Mouse (Mus musculus): Measurements from ENCODE around the gene Galnt2. TPM values are rescaled to one million over a fixed set of nuclear protein-coding genes. Genes with fewer than 3 reads are reported as not detected.

Galnt2 gene
- total and polyA plus RNA-seq, 3 experiments: 18.6 to 27.3 (median 23.6) TPM

DNA sequence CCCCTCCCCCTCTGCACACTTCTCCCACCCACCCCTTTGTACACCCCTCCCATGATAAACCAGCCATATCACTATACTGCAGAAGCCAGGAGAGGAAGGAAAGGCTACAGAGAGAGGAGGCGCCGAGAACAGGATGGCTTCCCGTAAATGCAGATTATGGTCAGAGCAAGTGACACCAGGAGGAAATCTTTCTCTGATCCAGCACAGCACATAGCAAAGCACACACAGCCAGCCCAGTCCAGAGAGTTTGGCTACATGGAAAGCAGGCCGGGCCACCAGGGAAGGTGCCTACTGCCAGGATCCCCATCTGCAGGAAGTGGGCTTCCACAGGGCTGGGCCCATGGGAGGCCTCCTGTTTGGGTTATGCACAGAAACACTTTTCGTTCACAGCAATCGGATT, 63.2 kb downstream of the Galnt2 start:
- DNase-seq (ENCODE audit: extremely low read depth): no peak
- H3K36me3 ChIP-seq (replicated peaks in 1 of 2; ENCODE audit: control insufficient read depth in 1 of 2, insufficient read depth in 1 of 2, low read length in 1 of 2): peaks cover 5 to 54% of the 10 kb centered on the region in 2 experiments
- peaks cover 0 to 18% of the 10 kb centered on the region in 2 experiments; a peak in 2 of 4 replicates for H3K4me1 ChIP-seq (ENCODE audit: control insufficient read depth in 1 of 2, insufficient read depth in 2 of 2)
- no peak overlapping the region for H3K4me2 ChIP-seq (ENCODE audit: insufficient read depth, low read depth, poor library complexity, severe bottlenecking)
- H3K4me3 ChIP-seq (replicated peaks in 1 of 3; ENCODE audit: low read depth in 2 of 3, low read length in 2 of 3, poor library complexity in 1 of 3): no peak overlapping the region
- dilution Hi-C loops (cut with MboI; ENCODE audit: extremely low pct_ligation_motif_present, extremely low pct_unique_long_range_greater_than_20kb, low sequenced_read_pairs): no loop called here
- no peak overlapping the region for H3K27ac ChIP-seq (ENCODE audit: insufficient read depth, low read depth)
- in situ Hi-C loops (cut with MboI; ENCODE audit: low pct_ligation_motif_present, low pct_unique_long_range_greater_than_20kb, low sequenced_read_pairs): no loop called here
- no peaks in the 10 kb centered on the region for H3K9me3 ChIP-seq (replicated peaks; ENCODE audit: low read length)
- no peak for TF ChIP-seq JUND (conservative IDR thresholded peaks at IDR 0.05; ENCODE audit: low read depth, low read length)
- no peak for TF ChIP-seq SMC3 (IDR thresholded peaks at IDR 0.05; ENCODE audit: low read depth, low read length)
- TF ChIP-seq BHLHE40 (IDR thresholded peaks at IDR 0.05; ENCODE audit: low read depth, low read length): no peak
- no peak for TF ChIP-seq NELFE (IDR thresholded peaks at IDR 0.05; ENCODE audit: low read depth, low read length)
- TF ChIP-seq ELF1 (IDR thresholded peaks at IDR 0.05; ENCODE audit: low read depth, low read length): no peak
- TF ChIP-seq ETS1 (conservative IDR thresholded peaks at IDR 0.05; ENCODE audit: low read depth, low read length): no peak
- no peak for TF ChIP-seq MYC (IDR thresholded peaks at IDR 0.05; ENCODE audit: low read depth, low read length)
- no peak for TF ChIP-seq POLR2A (IDR thresholded peaks at IDR 0.05; ENCODE audit: low read depth, low read length)
- TF ChIP-seq CTCF (conservative IDR thresholded peaks at IDR 0.05 in 1 of 2, IDR thresholded peaks at IDR 0.05 in 1 of 2; ENCODE audit: low read depth in 2 of 2, low read length in 2 of 2): no peak
- TF ChIP-seq MAFK (IDR thresholded peaks at IDR 0.05; ENCODE audit: insufficient replicate concordance, low read length): no peak
- no peak for TF ChIP-seq NRF1 (IDR thresholded peaks at IDR 0.05; ENCODE audit: low read depth, low read length)
- no peak for TF ChIP-seq CHD1 (IDR thresholded peaks at IDR 0.05; ENCODE audit: low read depth, low read length)
- no peak for TF ChIP-seq RAD21 (IDR thresholded peaks at IDR 0.05; ENCODE audit: low read depth, low read length)
- TF ChIP-seq GABPA (IDR thresholded peaks at IDR 0.05; ENCODE audit: insufficient replicate concordance, low read depth, low read length): no peak
- no peaks in the 10 kb centered on the region for H3K27me3 ChIP-seq (replicated peaks)
- H3K79me2 ChIP-seq (replicated peaks; ENCODE audit: control insufficient read depth, extremely low read depth, insufficient read depth, poor library complexity, severe bottlenecking): no peaks in the 10 kb centered on the region; the same call in 1 of the 2 replicates
- no peak overlapping the region for H3K9ac ChIP-seq (ENCODE audit: insufficient read depth, low read depth)

GRCm38 (mm10) chr8:124294900-124295299, 63.7 kb downstream of the Galnt2 start:
- H3K9ac ChIP-seq (ENCODE audit: insufficient read depth, low read depth): no peak overlapping the region
- H3K27ac ChIP-seq (ENCODE audit: insufficient read depth, low read depth): no peak overlapping the region
- H3K36me3 ChIP-seq (replicated peaks in 1 of 2; ENCODE audit: control insufficient read depth in 1 of 2, insufficient read depth in 1 of 2, low read length in 1 of 2): peaks cover 5 to 54% of the 10 kb centered on the region in 2 experiments
- DNase-seq (ENCODE audit: extremely low read depth): no peak
- in situ Hi-C loops (cut with MboI; ENCODE audit: low pct_ligation_motif_present, low pct_unique_long_range_greater_than_20kb, low sequenced_read_pairs): no loop called here
- no peaks in the 10 kb centered on the region; the same call in 1 of the 2 replicates for H3K79me2 ChIP-seq (replicated peaks; ENCODE audit: control insufficient read depth, extremely low read depth, insufficient read depth, poor library complexity, severe bottlenecking)
- H3K4me2 ChIP-seq (ENCODE audit: insufficient read depth, low read depth, poor library complexity, severe bottlenecking): no peak overlapping the region
- H3K4me3 ChIP-seq (replicated peaks in 1 of 3; ENCODE audit: low read depth in 2 of 3, low read length in 2 of 3, poor library complexity in 1 of 3): no peak overlapping the region
- TF ChIP-seq NELFE (IDR thresholded peaks at IDR 0.05; ENCODE audit: low read depth, low read length) (no peak), NRF1 (IDR thresholded peaks at IDR 0.05; ENCODE audit: low read depth, low read length) (no peak), POLR2A (IDR thresholded peaks at IDR 0.05; ENCODE audit: low read depth, low read length) (no peak), ETS1 (conservative IDR thresholded peaks at IDR 0.05; ENCODE audit: low read depth, low read length) (no peak), ZC3H11A (IDR thresholded peaks at IDR 0.05; ENCODE audit: low read depth, low read length) (no peak), CTCF (conservative IDR thresholded peaks at IDR 0.05 in 1 of 2, IDR thresholded peaks at IDR 0.05 in 1 of 2; ENCODE audit: low read depth in 2 of 2, low read length in 2 of 2) (no peak), HCFC1 (IDR thresholded peaks at IDR 0.05; ENCODE audit: low read depth, low read length) (no peak), MEF2A (IDR thresholded peaks at IDR 0.05; ENCODE audit: borderline replicate concordance, low read depth, low read length) (no peak), MAZ (IDR thresholded peaks at IDR 0.05; ENCODE audit: low read depth, low read length) (no peak), PAX5 (IDR thresholded peaks at IDR 0.05; ENCODE audit: low read length) (no peak), UBTF (IDR thresholded peaks at IDR 0.05; ENCODE audit: low read depth, low read length) (no peak), POLR2AphosphoS2 (IDR thresholded peaks at IDR 0.05; ENCODE audit: low read depth, low read length) (no peak), MXI1 (IDR thresholded peaks at IDR 0.05; ENCODE audit: low read depth, low read length) (no peak), MAX (IDR thresholded peaks at IDR 0.05; ENCODE audit: low read length) (no peak), EP300 (IDR thresholded peaks at IDR 0.05; ENCODE audit: low read length) (no peak), TBP (conservative IDR thresholded peaks at IDR 0.05; ENCODE audit: low read depth, low read length) (no peak), GABPA (IDR thresholded peaks at IDR 0.05; ENCODE audit: insufficient replicate concordance, low read depth, low read length) (no peak)
- H3K27me3 ChIP-seq (replicated peaks): no peaks in the 10 kb centered on the region
- peaks cover 0 to 23% of the 10 kb centered on the region in 2 experiments; a peak in 2 of 4 replicates for H3K4me1 ChIP-seq (ENCODE audit: control insufficient read depth in 1 of 2, insufficient read depth in 2 of 2)
- H3K9me3 ChIP-seq (replicated peaks; ENCODE audit: low read length): no peaks in the 10 kb centered on the region
- dilution Hi-C loops (cut with MboI; ENCODE audit: extremely low pct_ligation_motif_present, extremely low pct_unique_long_range_greater_than_20kb, low sequenced_read_pairs): no loop called here

Measured in CH12.LX (cell line).